Mouse (Mus musculus) stomach, embryonic 14.5 days (tissue): Measurements from ENCODE around the gene Rhbg. TPM values are rescaled to one million over a fixed set of nuclear protein-coding genes. Genes with fewer than 3 reads are reported as not detected.

Experiments
- ATAC-seq: fragments of 200-750 bp; cut with Nextera tagmentation; 2 replicates; pipeline ENCODE4 v1.8.0; 2017; ENCODE audit warnings: low read depth, moderate TSS enrichment; ENCODE audit not compliant: insufficient number of reproducible peaks, insufficient read depth, low FRiP score
- H3K27ac ChIP-seq: fragments of 300-500 bp; sonication (generic); 2 replicates; pipeline ENCODE4 v1.5.1; 2014; ENCODE audit warnings: mild to moderate bottlenecking, low read length, moderate library complexity, mixed read lengths
- H3K27me3 ChIP-seq: fragments of 300-500 bp; sonication (generic); 2 replicates; pipeline ENCODE4 v1.6.1; 2014; ENCODE audit warnings: low read length, control low read depth, mixed read lengths; ENCODE audit not compliant: control insufficient read depth, insufficient read depth
- H3K36me3 ChIP-seq: fragments of 300-500 bp; sonication (generic); 2 replicates; pipeline ENCODE4 v1.6.1; 2014; ENCODE audit warnings: mild to moderate bottlenecking, control low read depth, low read length, moderate library complexity, mixed read lengths; ENCODE audit not compliant: control insufficient read depth, insufficient read depth
- H3K4me1 ChIP-seq: fragments of 300-500 bp; sonication (generic); 2 replicates; pipeline ENCODE4 v1.6.1; 2014; ENCODE audit warnings: low read length, control low read depth, mixed read lengths; ENCODE audit not compliant: control insufficient read depth, insufficient read depth
- H3K4me2 ChIP-seq: fragments of 300-500 bp; sonication (generic); replicated peaks from 2 replicates; pipeline ENCODE4 v1.6.1; 2014; ENCODE audit warnings: low read depth, low read length, control low read depth
- H3K4me3 ChIP-seq: fragments of 300-500 bp; sonication (generic); 2 replicates; pipeline ENCODE4 v1.5.1; 2014; ENCODE audit warnings: low read depth, low read length, control low read depth
- H3K9ac ChIP-seq: fragments of 300-500 bp; sonication (generic); replicated peaks from 2 replicates; pipeline ENCODE4 v1.6.1; 2014; ENCODE audit warnings: low read depth, mild to moderate bottlenecking, control low read depth, low read length, moderate library complexity, mixed read lengths
- H3K9me3 ChIP-seq: fragments of 300-500 bp; sonication (generic); 2 replicates; pipeline ENCODE4 v1.6.1; 2016; ENCODE audit warnings: low read depth, low read length, control low read depth; ENCODE audit not compliant: control insufficient read depth
- WGBS: fragments of 180-500 bp; shearing (Covaris S2); extraction: QIAGEN DNeasy Blood & Tissue Kit; methylation state at CpG from one replicate; pipeline ENCODE4 v1.1.7; 2014; 5-methylcytosine and 5-hydroxymethylcytosine counted together
- polyA plus RNA-seq: library from polyadenylated mRNA; unstranded; fragments of >200 nt; fragmentation: Nextera tagmentation; extraction: Ambion mirVana; gene quantifications from 2 replicates; pipeline ENCODE4 v1.2.1, GENCODE M21; 2014

The Rhbg gene
- polyA plus RNA-seq, 1 experiment from 2014 or later: 3.2 TPM

DNA sequence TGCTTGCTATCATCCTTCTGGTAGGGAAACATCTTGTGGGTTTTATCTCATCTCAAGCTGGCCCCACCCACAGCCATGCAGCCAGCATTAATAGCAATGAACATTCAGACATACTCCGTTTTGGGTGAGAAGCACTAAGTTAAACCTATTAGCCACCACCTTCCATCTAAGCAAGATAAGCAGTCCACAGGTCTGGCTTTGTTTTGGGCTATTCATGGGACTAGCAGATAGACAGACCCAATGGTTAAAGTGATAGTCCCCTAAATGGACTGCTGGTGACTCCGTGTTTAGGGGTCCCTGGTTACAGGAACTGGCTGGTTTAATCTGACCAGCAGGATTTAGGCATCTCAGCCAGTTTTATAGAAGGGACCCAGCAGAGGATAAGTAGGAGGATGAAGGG is 41.5 kb downstream of the Rhbg start:
- 6% methylated on average over 2 of the region's 2 CpGs for WGBS
- peaks cover 6% of the 10 kb centered on the region; the same call in 1 of the 2 replicates for H3K4me1 ChIP-seq
- peaks cover 79% of the 10 kb centered on the region for H3K27me3 ChIP-seq
- H3K4me3 ChIP-seq: no peak overlapping the region
- no peak overlapping the region for H3K27ac ChIP-seq
- no peak overlapping the region for H3K4me2 ChIP-seq
- H3K36me3 ChIP-seq: no peaks in the 10 kb centered on the region
- no peak for ATAC-seq
- no peaks in the 10 kb centered on the region for H3K9me3 ChIP-seq
- H3K9ac ChIP-seq: no peak overlapping the region

DNA sequence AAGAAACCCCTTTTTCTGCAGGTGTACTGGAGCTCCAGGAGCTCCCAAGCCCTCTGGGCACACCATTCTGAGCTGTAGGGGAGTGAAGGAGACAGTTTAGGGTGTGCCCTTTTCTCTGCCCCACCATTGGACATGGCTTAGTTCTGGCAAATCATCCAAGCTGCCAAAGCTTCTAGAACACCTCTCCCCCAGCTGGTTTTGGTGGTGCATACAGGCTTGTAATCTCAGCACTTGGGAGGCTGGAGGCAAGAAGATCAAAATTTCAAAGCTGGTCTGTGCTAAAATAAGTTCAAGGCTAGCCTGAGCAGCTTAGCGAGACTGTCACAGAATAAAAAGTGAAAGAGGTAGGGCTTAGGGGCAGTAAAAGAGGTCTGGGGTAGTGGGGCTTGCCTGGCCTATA is 42.2 kb downstream of the Rhbg start:
- no peak overlapping the region for H3K9ac ChIP-seq
- H3K4me1 ChIP-seq: peaks cover 6% of the 10 kb centered on the region; the same call in 1 of the 2 replicates
- no peak overlapping the region for H3K4me3 ChIP-seq
- no peak overlapping the region for H3K27ac ChIP-seq
- peaks cover 81% of the 10 kb centered on the region for H3K27me3 ChIP-seq
- H3K36me3 ChIP-seq: no peaks in the 10 kb centered on the region
- ATAC-seq: no peak
- H3K9me3 ChIP-seq: no peaks in the 10 kb centered on the region
- H3K4me2 ChIP-seq: no peak overlapping the region
- WGBS: 11% methylated on average over 1 of the region's 1 CpGs

DNA sequence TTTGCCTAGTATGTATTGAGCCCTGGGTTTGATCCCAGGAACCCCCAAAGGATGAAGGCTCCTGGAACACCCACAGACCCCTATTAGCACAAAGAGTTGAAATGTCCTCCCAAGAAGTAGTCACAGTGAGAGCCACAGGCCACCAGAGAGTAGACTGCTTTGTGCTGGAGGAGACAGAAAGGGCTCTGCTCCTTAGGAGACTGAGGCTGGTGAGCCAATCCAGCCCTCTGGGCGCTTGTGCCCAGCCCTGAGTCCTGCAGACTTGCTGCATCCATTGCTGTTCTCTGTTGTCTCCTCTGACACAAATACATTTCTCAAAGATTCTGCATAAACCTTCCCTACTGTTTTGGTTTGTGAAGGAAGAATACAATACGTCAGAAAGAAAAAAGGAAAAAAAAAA is 43.6 kb downstream of the Rhbg start:
- ATAC-seq: no peak
- 15% methylated on average over 2 of the region's 2 CpGs for WGBS
- no peaks in the 10 kb centered on the region for H3K36me3 ChIP-seq
- H3K27ac ChIP-seq: no peak overlapping the region
- H3K4me2 ChIP-seq: no peak overlapping the region
- peaks cover 6% of the 10 kb centered on the region; the same call in 1 of the 2 replicates for H3K4me1 ChIP-seq
- H3K9me3 ChIP-seq: no peaks in the 10 kb centered on the region
- H3K27me3 ChIP-seq: peaks cover 81% of the 10 kb centered on the region
- no peak overlapping the region for H3K9ac ChIP-seq
- no peak overlapping the region for H3K4me3 ChIP-seq

DNA sequence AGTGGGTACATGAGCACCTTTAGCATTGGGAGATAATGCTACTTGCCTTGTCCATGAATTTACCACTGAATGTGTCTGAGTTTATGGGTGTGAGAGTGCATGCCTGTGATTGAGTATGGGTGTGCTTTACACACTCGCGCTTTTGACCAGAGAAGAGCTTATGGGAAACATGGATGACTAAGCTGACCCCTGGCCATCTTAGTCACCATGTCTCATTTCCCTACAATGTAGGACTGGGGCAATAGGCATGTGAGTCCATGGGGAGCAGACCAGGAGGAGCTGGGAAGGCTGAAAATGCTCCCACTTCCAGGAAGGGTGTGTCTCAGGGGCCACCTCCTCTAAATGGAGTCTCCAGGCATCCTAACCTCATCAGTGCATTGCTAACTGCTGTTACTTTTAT is 44.4 kb downstream of the Rhbg start:
- H3K27ac ChIP-seq: no peak overlapping the region
- peaks cover 80% of the 10 kb centered on the region for H3K27me3 ChIP-seq
- H3K36me3 ChIP-seq: no peaks in the 10 kb centered on the region
- no peak for ATAC-seq
- no peak overlapping the region for H3K4me3 ChIP-seq
- H3K4me1 ChIP-seq: peaks cover 5% of the 10 kb centered on the region; the same call in 1 of the 2 replicates
- H3K4me2 ChIP-seq: no peak overlapping the region
- 31% methylated on average over 2 of the region's 2 CpGs for WGBS
- no peak overlapping the region for H3K9ac ChIP-seq
- no peaks in the 10 kb centered on the region for H3K9me3 ChIP-seq

DNA sequence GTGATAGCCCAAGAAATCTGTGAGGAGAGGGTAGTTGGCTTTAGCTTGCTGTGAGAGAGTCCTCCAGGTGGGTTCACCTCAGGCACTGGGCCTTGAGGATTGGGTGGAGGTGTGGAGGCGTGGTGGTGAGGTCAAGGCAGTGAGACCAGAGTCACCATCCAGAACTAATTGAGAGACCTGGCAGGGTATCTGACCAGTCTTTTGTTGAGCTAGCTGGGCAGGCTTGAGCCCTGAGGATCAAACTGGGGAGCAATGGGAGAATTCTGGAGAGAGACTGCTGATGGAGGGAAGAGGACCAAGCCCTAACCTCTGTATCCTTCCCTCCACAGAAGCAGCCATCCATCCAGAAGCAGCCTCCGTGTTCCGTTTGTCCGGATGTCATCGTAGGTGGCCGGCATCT is 45.2 kb downstream of the Rhbg start:
- no peaks in the 10 kb centered on the region for H3K4me1 ChIP-seq
- no peak overlapping the region for H3K4me3 ChIP-seq
- H3K27me3 ChIP-seq: peaks cover 79% of the 10 kb centered on the region
- no peak overlapping the region for H3K27ac ChIP-seq
- no peaks in the 10 kb centered on the region for H3K36me3 ChIP-seq
- H3K4me2 ChIP-seq: no peak overlapping the region
- 1% methylated on average over 6 of the region's 6 CpGs for WGBS
- no peak overlapping the region for H3K9ac ChIP-seq
- no peak for ATAC-seq
- no peaks in the 10 kb centered on the region for H3K9me3 ChIP-seq

DNA sequence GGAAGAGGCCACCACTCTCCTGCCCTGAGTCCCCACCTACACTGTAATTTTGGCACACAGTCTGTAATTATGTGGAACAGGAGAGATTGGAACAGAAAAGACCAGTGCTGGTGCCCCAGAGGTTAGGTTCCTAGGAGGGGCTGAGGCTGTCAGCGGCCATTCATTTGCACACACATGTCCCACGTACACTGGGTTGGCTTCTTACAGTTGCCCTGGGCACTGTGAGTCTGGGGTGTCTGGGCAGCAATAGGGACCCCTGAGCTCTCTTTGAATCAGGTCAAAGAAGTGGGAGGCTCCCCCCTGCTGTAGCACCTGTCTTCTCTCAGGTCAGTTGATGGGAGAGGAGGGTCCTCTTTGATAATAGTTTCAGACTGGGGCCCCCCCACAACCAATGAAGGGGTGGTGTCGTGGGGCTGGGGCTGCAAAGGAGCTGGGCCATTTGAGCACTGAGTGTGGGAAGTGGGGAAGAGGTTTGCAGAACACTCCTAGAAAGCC is 46.2 kb downstream of the Rhbg start:
- ATAC-seq: no peak
- Histone ChIP-seq H3K27me3 (peaks cover 79% of the 10 kb centered on the region), H3K4me3 (no peak overlapping the region), H3K9ac (no peak overlapping the region), H3K9me3 (no peaks in the 10 kb centered on the region), H3K27ac (no peak overlapping the region), H3K4me2 (no peak overlapping the region), H3K36me3 (no peaks in the 10 kb centered on the region), H3K4me1 (no peaks in the 10 kb centered on the region)
- WGBS: 22% methylated on average over 3 of the region's 3 CpGs

DNA sequence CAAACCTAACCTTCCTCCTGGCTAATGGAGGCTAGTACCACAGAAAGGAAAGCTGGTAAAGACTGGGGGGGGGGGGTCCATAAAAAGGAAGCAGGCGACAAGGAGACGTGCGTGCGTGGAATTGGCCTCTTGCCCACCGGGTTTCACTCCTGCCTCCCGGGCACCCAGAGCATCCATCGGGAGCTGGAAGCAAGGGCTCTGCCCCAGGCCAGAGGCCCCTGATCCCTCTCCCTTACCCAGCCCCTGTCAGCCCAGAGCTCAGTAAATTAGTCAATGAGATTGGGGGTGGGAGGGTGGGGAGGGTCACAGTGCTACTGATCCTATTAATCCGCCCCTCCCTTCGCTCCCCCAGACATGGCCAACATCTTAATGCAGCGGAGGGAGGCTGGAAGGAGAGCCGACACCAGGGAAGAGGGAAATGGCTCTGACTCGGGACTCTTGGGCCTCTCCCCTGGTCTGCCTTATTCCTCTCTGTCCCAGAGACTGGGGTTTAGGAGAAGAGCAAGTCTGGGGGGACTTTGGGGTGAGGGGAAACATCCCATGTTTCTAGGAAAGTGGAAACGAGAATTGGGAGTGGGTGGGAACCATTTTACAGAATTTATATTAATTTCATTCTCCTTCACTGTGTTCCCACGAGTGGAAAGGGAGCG is 46.9 kb downstream of the Rhbg start:
- no peaks in the 10 kb centered on the region for H3K4me1 ChIP-seq
- no peaks in the 10 kb centered on the region for H3K9me3 ChIP-seq
- H3K27me3 ChIP-seq: peaks cover 81% of the 10 kb centered on the region
- H3K9ac ChIP-seq: no peak overlapping the region
- WGBS: 6% methylated on average over 15 of the region's 15 CpGs
- H3K27ac ChIP-seq: no peak overlapping the region
- H3K36me3 ChIP-seq: no peaks in the 10 kb centered on the region
- ATAC-seq: no peak
- no peak overlapping the region for H3K4me2 ChIP-seq
- H3K4me3 ChIP-seq: no peak overlapping the region

DNA sequence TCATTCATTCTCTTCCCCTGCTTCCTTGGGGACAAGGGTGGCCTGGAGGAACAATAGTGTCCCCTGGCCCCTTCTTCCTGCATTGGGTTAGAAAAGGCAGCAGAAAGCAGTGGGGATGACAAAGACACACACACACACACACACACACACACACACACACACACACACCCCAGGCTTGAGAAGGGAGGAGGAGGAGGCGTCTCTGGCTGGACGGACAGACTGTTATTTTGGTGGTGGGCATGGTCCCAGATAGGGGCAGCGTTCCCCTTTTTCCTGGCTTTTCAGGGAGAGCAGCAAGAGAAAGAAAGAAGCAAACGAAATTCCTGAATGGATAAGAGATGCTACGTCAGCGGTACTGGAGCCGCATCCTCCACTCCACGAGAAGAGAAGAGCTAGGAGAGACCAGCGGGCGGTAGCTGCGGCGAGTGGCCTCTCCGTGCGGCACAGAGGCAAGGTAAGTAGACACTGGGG is 47.6 kb downstream of the Rhbg start:
- WGBS: 1% methylated on average over 14 of the region's 14 CpGs
- H3K36me3 ChIP-seq: no peaks in the 10 kb centered on the region

DNA sequence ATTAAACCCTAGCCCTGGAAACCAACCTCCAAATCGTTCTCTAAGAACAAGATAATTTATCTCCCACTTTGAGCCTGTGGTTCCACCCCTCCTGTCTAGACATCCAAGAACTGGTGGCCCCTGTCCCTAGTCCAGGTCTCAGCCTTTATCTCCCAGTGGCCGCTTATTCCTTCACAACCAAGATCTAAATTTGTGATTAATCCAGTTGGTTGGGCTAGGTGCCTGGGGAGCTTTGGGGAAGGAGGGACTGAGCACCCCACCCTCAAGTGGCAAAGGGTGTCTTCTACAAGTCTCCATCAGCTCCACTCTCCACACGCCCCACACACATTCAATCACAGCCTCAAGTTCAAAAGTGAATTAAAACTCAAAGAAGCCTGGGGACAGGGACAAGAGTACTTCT is 48.0 kb downstream of the Rhbg start:
- H3K36me3 ChIP-seq: no peaks in the 10 kb centered on the region
- no peaks in the 10 kb centered on the region for H3K9me3 ChIP-seq
- 0% methylated on average over 3 of the region's 3 CpGs for WGBS
- no peaks in the 10 kb centered on the region for H3K4me1 ChIP-seq
- no peak overlapping the region for H3K9ac ChIP-seq
- ATAC-seq: no peak
- H3K27ac ChIP-seq: no peak overlapping the region
- H3K4me3 ChIP-seq: no peak overlapping the region
- no peak overlapping the region for H3K4me2 ChIP-seq
- peaks cover 81% of the 10 kb centered on the region for H3K27me3 ChIP-seq

More for the DNA sequence above, 47.6 kb downstream of the Rhbg start:
- Histone ChIP-seq H3K27ac (no peak overlapping the region), H3K9ac (no peak overlapping the region), H3K27me3 (peaks cover 81% of the 10 kb centered on the region), H3K9me3 (no peaks in the 10 kb centered on the region), H3K4me2 (no peak overlapping the region), H3K4me1 (no peaks in the 10 kb centered on the region), H3K4me3 (no peak overlapping the region)
- no peak for ATAC-seq
